Mouse (Mus musculus): ENCODE measurements around the gene 6430571L13Rik.

Gene 6430571L13Rik

DNA sequence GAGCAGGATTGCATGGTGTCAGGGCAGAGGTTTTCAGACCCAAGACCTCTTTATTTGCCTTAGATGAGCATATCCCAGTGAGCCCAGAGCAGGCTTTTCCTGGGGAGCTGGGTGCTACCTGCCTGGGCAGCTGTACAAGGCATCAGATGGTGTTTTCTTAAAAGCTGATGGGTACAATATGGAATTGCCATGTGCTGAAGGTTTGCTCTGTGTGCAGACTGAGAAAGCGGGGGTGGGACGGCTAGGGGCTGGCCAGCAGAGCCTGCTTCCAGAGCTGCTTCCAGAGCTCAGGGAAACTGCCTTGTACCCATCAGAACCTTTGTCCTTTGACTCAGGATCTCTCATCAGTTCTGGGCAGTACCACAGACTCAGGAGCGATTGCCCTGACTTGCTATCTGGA lies 47.3 kb downstream of the 6430571L13Rik start:
- no peak for DNase-seq

DNA sequence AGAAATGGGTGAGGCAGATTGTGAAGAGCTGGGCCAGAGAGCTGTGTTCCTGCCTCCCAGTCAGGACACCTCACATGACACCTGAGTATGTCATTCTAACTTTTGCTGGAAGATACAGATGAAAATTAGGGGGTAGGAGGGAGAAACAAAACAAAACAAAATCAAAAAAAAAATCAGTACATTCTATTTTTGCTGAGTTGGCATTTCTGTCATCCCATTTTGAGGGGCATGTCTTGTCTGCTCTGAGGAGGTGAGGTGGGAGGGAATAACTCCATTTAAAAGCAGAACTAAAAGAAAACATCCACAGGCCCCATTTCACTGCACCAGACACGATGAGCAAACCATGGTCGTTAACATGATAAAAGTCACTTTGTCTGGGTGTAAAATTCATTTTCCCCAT lies 47.9 kb downstream of the 6430571L13Rik start:
- DNase-seq: no peak

DNA sequence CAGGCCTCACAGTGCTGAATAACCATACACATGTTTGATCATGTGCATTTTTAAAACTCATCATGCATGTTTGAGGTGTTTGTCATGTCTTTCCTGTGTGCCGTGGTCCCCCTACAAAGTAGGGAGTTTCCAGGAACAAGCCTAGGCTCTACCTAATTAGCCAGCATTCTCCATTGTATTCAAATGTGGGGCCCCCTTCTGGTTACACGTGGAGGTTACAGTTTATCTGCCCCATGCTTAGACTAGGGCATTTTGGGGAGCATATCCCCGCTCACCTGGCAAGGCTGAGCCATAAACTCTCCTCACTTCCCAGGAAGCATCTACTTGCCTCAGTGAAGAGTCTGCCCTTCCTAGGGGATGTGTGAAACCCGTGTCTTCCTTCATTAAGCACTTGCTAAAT lies 56.0 kb downstream of the 6430571L13Rik start:
- no peak for DNase-seq

DNA sequence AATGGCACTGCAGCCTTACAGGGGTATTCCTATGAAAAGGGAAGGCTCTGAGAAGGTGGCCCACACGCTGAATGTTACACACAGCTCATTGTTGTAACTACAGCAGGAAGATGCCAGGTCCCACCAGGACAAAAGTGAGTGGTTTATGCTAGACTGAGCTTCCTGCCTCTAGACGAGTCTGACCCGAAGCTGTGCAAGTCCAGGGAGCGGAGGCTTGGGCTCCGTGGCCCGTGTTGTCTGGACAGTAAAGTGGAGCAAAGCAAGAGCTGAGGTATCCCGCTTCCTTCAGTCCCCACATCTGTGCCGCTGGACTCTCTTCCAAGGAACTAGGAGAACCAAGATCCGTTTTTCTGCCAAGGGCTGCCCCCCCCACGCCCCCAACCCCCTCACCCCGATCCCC lies 58.6 kb downstream of the 6430571L13Rik start:
- no peak for DNase-seq

DNA sequence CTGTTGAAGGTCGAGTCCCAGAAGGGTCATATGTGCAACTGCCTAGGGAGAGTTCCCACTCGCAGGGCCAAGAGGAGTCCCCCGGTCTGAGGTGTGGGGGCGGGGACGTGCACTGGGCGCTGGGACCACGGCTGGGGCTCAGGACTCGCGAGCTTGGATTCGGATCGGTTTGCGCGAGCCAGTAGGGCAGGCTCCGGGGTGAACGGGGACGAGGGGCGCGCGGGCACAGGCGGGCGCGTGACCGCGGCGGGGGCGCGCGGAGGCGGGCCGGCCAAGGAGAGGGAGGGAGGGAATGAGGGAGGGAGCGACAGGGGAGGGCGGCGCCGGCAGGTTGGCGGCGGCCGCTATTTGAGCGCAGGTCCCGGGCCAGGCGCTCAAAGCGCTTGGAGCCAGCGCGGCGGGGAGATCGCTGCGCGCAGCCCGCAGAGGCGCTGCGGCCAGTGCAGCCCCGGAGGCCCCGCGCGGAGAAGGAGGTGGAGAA lies 59.1 kb downstream of the 6430571L13Rik start, which contains the start of gene Cacna2d2:
Cacna2d2 (plus strand) TSS at position 122 of the 481 bp plus-strand sequence.
- peak; percentile 17 for DNase-seq

DNA sequence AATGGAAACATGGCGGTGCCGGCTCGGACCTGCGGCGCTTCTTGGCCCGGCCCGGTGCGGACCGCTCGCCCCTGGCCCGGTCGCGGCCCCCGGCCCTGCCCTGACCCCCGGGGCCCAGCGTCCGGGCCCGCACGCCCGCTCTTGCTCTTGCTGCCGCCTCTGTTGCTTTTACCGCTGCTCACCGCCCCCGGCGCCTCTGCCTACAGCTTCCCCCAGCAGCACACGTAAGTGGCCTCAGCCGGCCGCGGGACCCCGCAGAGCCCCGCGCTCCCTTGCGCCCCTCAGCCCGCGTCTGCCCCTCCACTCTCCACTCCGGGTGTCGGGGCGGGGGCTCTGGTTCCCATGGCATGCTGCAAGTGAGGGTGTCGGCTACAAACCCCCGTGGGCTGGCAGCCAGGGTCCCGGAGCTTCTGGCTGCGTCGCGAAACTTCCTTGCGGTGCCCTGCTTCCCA lies 59.7 kb downstream of the 6430571L13Rik start:
- no peak for DNase-seq

DNA sequence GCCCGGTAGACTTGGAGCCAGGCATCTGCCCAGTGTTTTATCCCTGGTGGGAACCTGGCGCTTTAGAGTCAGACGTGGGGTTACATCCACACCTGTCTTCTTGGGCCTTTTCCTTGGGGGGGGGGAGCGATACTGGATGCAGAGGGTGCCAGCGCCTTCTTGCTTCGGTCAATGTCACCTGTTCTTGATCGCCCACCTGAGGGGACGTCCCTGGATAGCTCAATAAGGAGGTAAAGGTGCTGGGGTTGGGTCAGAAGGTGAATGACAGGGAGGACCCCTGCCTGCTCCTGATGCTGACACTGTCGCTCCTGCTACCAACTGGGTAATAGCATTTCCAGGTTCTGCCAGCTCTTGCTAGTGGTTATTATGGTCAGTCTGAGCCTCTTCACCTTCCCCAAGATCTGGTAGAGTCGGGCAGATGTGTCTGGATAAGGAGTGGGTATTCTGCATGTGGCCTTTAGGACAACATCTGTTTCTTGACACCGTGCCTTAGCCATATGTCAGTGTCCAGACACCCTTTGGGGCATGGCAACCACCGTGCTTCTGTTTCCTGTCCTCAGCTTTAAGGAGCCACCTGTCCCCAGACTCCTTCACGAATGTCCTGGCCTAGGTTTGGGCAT lies 60.4 kb downstream of the 6430571L13Rik start:
- no peak for DNase-seq

Data from thymus, postnatal 14 days (tissue).